Comparison of ENCODE assay signal across 11 mouse cellular contexts in the genomic region with DNA sequence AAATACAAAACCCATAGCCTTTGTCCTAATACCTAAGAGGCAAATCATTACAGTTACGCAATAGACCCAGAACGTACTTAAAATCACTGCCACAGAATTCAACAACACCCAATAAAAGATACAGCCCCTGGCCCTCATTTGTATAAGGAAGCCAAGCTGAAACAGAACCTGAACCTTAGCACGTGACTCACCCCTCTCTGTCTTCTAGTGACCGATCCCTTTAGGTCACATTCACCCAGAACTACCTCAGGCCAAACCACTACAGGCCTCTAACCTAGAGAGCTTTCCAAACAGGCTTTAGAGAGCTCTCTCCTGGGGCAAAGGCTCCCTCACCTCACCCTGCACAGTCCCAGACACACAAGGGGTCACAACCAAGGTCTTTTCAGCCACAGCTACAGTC. TPM values are rescaled to one million over a fixed set of nuclear protein-coding genes. Genes with fewer than 3 reads are reported as not detected.
DNase-seq lines count a peak whose midpoint lies in the region; ATAC-seq and TF ChIP-seq lines count a peak whose summit lies in the region.
"Had no signal": no experiment of that assay in that cellular context is flagged by ENCODE, and none has a peak within 500 bp of the region (broad histone marks: within the 10 kb centered on the region; RNA-seq: fewer than 3 reads in every experiment).

No protein-coding gene starts in this region.

- intact Hi-C loops in heart, postnatal 14 days (cut with DNase I): no loop called here
- intact Hi-C loops in left cerebral cortex, postnatal 25 days (cut with DNase I): no loop called here

- TF ChIP-seq EP300 in heart, postnatal 0 days (IDR thresholded peaks at IDR 0.05; ENCODE audit: low read depth): no peak

- no peak for TF ChIP-seq CTCF in heart, postnatal 0 days (IDR thresholded peaks at IDR 0.05; ENCODE audit: low read depth)

- peak overlapping the region; percentile 41 for H3K4me2 ChIP-seq in heart, postnatal 0 days (ENCODE audit: low read depth, low read length)
- H3K4me2 ChIP-seq in lung, embryonic 16.5 days (ENCODE audit: low read depth, low read length): peak overlapping the region; percentile 30

- H3K27ac ChIP-seq in heart, postnatal 0 days (ENCODE audit: low read depth): peak overlapping the region; percentile 97
- peak overlapping the region; percentile 74 for H3K27ac ChIP-seq in lung, embryonic 16.5 days (ENCODE audit: low read length)
- H3K27ac ChIP-seq: hindbrain, postnatal 0 days had no signal

- no peaks in the 10 kb centered on the region for H3K9me3 ChIP-seq in heart, postnatal 0 days (replicated peaks; ENCODE audit: control insufficient read depth, low read length)
- H3K9me3 ChIP-seq in lung, embryonic 16.5 days (ENCODE audit: control insufficient read depth, low read length): no peaks in the 10 kb centered on the region

- 0 out of 2 replicates have a peak overlapping the region, but pooled peaks have one; percentile 29 for H3K9ac ChIP-seq in heart, postnatal 0 days (replicated peaks; ENCODE audit: low read depth, low read length)
- H3K9ac ChIP-seq in lung, embryonic 16.5 days (ENCODE audit: low read length): peak overlapping the region; percentile 33

- 0 out of 2 replicates have a peak overlapping the region, but pooled peaks have one; percentile 1 for H3K4me3 ChIP-seq in heart, postnatal 0 days (ENCODE audit: low read depth, low read length)
- no peak overlapping the region for H3K4me3 ChIP-seq in lung, embryonic 16.5 days (ENCODE audit: low read length)

- peak; percentile 35 to 36 for DNase-seq in heart, adult 9 months (ENCODE audit: low spot score in 2 of 2)
- DNase-seq in heart, postnatal 14 days: no peak
- DNase-seq in NIH3T3 (ENCODE audit: low read depth): peak; percentile 44
- no peak for DNase-seq in heart, postnatal 0 days (ENCODE audit: low spot score)
- no peak for DNase-seq in left cerebral cortex, postnatal 25 days (ENCODE audit: low spot score in 2 of 2)
- DNase-seq in right cerebral cortex, postnatal 10 days (ENCODE audit: low spot score in 2 of 2): no peak
- no peak for DNase-seq in urinary bladder, adult 2 months (ENCODE audit: low spot score)
- DNase-seq: right cerebral cortex, postnatal 14 days; thymus, postnatal 4 days had no signal

- peaks cover 83% of the 10 kb centered on the region for H3K4me1 ChIP-seq in heart, postnatal 0 days (ENCODE audit: control insufficient read depth, insufficient read depth)
- peaks cover 78% of the 10 kb centered on the region for H3K4me1 ChIP-seq in lung, embryonic 16.5 days (replicated peaks; ENCODE audit: control insufficient read depth, insufficient read depth, low read length)

- no peak for ATAC-seq in heart, postnatal 0 days (ENCODE audit: insufficient read depth, low read depth)
- ATAC-seq in lung, embryonic 16.5 days (ENCODE audit: low read depth): no peak
- ATAC-seq: hindbrain, postnatal 0 days had no signal

- H3K27me3 ChIP-seq in heart, postnatal 0 days (ENCODE audit: control insufficient read depth, insufficient read depth, low read length): no peaks in the 10 kb centered on the region
- no peaks in the 10 kb centered on the region for H3K27me3 ChIP-seq in lung, embryonic 16.5 days (ENCODE audit: control insufficient read depth, insufficient read depth, low read depth, low read length)

- WGBS in heart, postnatal 0 days: 46% methylated on average over 4 of the region's 4 CpGs
- WGBS in lung, embryonic 16.5 days: 43% methylated on average over 4 of the region's 4 CpGs

- H3K36me3 ChIP-seq in heart, postnatal 0 days (replicated peaks; ENCODE audit: control insufficient read depth, insufficient read depth, low read length): no peaks in the 10 kb centered on the region; the same call in 1 of the 2 replicates
- no peaks in the 10 kb centered on the region for H3K36me3 ChIP-seq in lung, embryonic 16.5 days (ENCODE audit: control insufficient read depth, insufficient read depth, low read length)

RNA-seq across cellular contexts. Expression of a gene that starts 6.6 kb away (rescaled TPM):
- total RNA-seq in heart, postnatal 14 days (2021): 10 to 100 TPM; 65.7 to 70.3 TPM
- total RNA-seq in heart, postnatal 0 days (2014; rRNA removed; ENCODE audit: low replicate concordance): 125 and 129 TPM in 2 replicates
- 49.6 and 50.3 TPM in 2 replicates for polyA plus RNA-seq in heart, postnatal 0 days (2015; fragmentation: Nextera tagmentation; extraction: Ambion mirVana)
- polyA plus RNA-seq in lung, embryonic 16.5 days (2015; fragmentation: Nextera tagmentation; extraction: Ambion mirVana): 75.4 and 79.0 TPM in 2 replicates
- total RNA-seq in left cerebral cortex, postnatal 25 days (2021): 1 to 10 TPM; 5.2 to 6.5 TPM
- 55.9 and 66.7 TPM in 2 replicates for polyA plus RNA-seq in urinary bladder, adult 2 months (2012; rRNA removed)

Comparison
In these comparisons a context has a peak if more than half of its experiments do, and no peak if none do; other contexts are left out.
1. DNase-seq: peak in heart, adult 9 months (2 of 2) and NIH3T3 (single experiment); none in heart, postnatal 14 days (0 of 2), heart, postnatal 0 days (single experiment), left cerebral cortex, postnatal 25 days (0 of 2), right cerebral cortex, postnatal 10 days (0 of 2) and urinary bladder, adult 2 months (single experiment).
2. RNA of a gene that starts 6.6 kb away (total RNA-seq): 125 to 129 TPM in heart, postnatal 0 days and 65.7 to 70.3 TPM in heart, postnatal 14 days; 5.2 to 6.5 TPM in left cerebral cortex, postnatal 25 days; every median in the first group is over 4 times any median in the second.